Mouse (Mus musculus) E14TG2a.4 (cell line): ENCODE results near the gene Gm49318.

Experiments
- CTCF ChIP-seq: conservative IDR thresholded peaks from 2 replicates; pipeline ENCODE4 v1.5.1; 2014; ENCODE audit warnings: low read length
- POU5F1 ChIP-seq: IDR thresholded peaks from 2 replicates; pipeline ENCODE4 v1.6.1; 2014; ENCODE audit warnings: low read length, borderline replicate concordance

- TF ChIP-seq CTCF (no peak), POU5F1 (no peak)
Measured at GRCm38 (mm10) chr9:22055713-22056112, 15.3 kb downstream of the Gm49318 start.
